Mouse (Mus musculus) lung, postnatal 0 days (tissue): ENCODE results near the gene Zfp319.

ENCODE experiments used
- CTCF ChIP-seq: IDR thresholded peaks from 2 replicates; pipeline ENCODE4 v1.5.1; 2016; ENCODE audit warnings: antibody characterized with exemption, mild to moderate bottlenecking
- EP300 ChIP-seq: IDR thresholded peaks from 2 replicates; pipeline ENCODE4 v1.6.1; 2016; ENCODE audit warnings: antibody characterized with exemption, mild to moderate bottlenecking, control low read depth

DNA sequence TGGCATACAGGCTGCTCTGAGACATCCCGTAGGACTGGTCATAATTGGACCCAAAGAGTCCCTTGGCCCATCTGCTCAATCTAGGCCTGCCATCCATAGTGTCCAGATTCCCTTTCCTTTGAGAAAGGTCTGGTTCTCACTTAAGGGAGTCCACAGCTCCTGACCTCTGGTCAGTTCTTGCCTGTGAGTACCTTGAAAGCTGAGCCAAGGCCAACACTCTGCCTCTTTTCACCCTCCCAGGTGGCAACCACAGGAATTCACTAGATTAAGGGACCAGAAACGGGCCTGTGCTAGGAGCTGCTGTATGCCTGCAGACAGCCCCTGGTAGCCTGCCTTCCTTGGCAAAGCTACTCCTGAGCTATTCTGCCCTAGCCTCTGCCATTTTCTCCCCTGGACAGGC lies 22.9 kb upstream of the Zfp319 start:
- TF ChIP-seq CTCF (no peak), EP300 (no peak)
